Mouse (Mus musculus) cortical plate, adult 2 months (tissue): Measurements from ENCODE around the gene Shank2.

Source experiments
- CTCF ChIP-seq: fragments of 200-500 bp; IDR thresholded peaks from 2 replicates; pipeline ENCODE4 v1.5.1; 2011; ENCODE audit warnings: mild to moderate bottlenecking, control low read depth, low read length; ENCODE audit not compliant: insufficient read depth; ENCODE audit errors: extremely low read depth
- POLR2A ChIP-seq: fragments of 200-500 bp; IDR thresholded peaks from 2 replicates; pipeline ENCODE4 v1.6.1; 2011; ENCODE audit warnings: mild to moderate bottlenecking, low read length, control low read depth; ENCODE audit not compliant: insufficient read depth; ENCODE audit errors: extremely low read depth

DNA sequence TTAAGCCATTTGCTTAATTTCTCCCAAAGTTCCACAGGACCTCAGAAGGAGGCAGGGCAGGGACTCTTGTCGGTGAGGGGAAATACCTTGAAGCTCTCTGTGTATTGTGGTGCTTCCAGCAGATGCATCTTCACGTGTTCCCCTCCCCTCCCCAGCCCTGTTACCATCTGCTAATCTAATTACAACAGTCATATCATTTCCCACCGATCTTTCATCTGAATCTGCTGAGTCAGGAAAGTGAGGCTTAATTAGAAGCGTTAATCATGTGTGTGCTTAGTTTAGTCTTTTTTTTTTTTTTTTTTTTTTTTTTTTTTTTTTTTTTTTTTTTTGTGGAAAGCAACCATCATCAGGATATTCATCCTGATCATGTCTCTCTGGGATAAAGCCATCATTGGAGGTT lies 256.6 kb downstream of the Shank2 start:
- TF ChIP-seq POLR2A (no peak), CTCF (no peak)
